Mouse (Mus musculus) hematopoietic stem cell, adult 5-6 weeks (primary cell): Measurements from ENCODE around the gene Jdp2. TPM values are rescaled to one million over a fixed set of nuclear protein-coding genes. Genes with fewer than 3 reads are reported as not detected.
A peak's percentile ranks its signal among the peaks of the same experiment; 100 is the strongest.

ENCODE experiments used
- ATAC-seq, 2 experiments: fragments of 125-278 bp in 1 of 2; replicated peaks in 1 of 2; 2 replicates each; pipeline ENCODE4 v1.8.0; 2016 to 2017; ENCODE audit warnings: inconsistent platforms in 2 of 2, mild to moderate bottlenecking in 2 of 2, moderate number of reproducible peaks in 2 of 2, low read depth in 1 of 2, moderate TSS enrichment in 1 of 2; ENCODE audit not compliant: low FRiP score in 2 of 2, poor library complexity in 2 of 2, severe bottlenecking in 2 of 2, insufficient read depth in 1 of 2, low TSS enrichment in 1 of 2
- total RNA-seq: library from RNA; stranded (forward); fragments of 172-1452, 232-1000 nt; gene quantifications from 2 replicates; pipeline ENCODE4 v1.2.3, GENCODE M21; 2017

The Jdp2 gene
- total RNA-seq, 1 experiment from 2014 or later, result 36.9 TPM

DNA sequence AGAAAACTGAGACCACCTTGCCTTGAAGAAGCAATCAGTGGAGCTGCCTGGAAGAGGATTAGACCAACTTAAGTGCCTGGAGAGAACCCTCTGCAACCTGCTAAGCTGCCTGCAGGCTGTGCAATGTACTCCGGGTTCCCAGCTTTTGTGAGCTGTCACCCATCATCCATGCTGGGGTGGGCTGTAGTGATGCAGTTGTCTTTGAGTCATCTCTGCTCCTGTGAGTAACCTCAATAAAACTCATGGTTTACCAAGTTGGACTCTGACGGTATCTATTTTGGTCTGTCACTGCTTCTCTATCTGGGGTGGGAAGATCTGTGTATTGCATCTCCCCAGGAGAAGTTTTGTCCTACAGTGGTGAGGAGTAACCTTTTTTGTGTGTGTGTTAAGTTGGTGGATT is 4.4 kb upstream of the Jdp2 start:
- ATAC-seq, result no peak

DNA sequence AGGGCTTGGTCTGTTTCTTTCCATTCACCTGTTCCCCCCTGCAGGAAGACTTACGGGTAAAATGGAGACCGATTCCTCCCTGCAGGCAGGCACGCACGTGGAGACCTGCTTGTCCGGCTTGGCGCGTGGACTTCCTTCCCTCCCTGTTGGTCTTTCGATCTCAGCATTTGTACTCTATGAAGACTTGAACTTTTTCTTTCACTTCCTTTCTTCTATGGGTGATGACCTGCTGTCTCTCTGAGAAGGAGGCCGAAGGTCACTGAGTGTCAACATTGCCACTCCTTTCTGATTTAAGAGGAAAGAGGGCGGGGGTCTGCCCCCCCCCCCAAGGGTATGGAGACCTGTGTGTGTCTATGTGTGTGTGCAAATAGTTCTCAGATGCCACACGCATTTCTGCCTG is 774 bp upstream of the Jdp2 start:
- ATAC-seq, result no peak

DNA sequence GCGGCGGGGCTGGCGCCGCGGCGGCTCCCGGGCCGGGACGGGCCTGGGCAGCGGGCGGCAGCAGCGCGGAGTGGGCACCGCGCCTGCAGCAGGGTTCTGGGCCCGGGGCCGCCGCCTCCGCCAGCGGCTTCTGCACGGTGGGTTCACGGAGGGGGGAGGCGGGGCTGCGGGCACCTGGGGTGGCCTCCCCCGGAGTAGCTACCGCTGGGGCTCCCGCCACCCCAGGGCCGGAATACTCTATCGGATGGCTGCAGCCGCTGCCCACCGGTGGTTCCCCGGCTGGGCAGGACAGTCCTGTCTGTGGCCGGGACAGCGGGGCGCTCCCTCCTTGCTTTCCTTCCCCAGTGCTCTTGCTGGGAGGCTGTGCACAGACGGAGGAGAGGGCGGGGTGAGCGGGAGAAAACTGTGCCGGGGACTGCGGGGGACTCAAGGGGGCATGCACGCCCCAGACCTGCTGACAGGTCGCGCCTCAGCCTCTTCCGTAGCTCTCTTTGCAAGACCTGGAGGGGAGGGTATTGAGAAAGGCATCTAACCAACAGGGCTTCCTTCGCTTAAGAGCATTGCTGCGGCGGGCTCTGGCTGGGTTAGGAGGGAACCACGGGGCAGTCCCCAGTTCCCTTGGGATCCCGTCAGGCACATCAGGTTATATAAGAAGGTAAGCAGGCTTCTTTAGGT is 788 bp downstream of the Jdp2 start:
- ATAC-seq, result peak; percentile 29 to 36; a peak in 3 of 4 replicates

DNA sequence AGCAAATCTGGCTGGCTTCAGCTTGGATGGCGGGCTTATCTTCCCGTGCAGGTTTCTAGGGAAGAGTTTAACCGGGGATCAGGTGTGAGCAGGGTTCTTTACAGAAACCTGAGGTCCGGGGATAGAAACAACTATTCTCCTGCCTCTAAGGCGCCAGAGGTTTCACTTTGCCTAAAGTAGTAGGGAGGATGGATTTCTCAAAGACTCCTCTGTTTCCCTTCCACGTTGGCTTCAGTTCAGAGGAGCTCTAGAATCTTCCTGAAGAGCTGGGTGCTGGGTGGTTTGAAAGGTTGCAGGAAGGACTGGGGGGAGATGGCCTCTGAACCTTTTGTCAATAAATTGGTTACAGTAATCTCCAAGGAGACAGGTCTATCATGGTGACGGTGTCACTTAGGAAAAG is 1.8 kb downstream of the Jdp2 start:
- no peak for ATAC-seq

DNA sequence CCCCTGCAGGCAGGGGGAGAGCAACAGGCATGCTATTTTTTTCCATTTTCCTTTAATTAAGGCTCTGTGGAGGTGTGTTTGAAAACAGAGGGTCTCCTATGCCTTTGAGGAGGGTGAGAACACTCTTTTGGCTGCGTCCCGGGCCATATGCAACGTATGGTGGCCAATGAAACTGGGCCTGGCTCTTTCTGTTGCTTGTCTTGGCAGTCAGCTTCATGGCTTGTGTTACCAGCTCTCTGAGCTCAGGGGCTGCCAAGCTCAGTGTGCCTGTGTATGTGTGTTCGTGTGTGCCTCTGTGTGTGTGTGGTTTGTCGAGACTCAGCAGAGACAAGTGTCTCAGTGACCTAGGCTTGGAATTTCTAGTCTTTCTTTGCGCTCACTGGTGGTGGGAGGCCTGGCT is 2.7 kb downstream of the Jdp2 start:
- ATAC-seq, result no peak

DNA sequence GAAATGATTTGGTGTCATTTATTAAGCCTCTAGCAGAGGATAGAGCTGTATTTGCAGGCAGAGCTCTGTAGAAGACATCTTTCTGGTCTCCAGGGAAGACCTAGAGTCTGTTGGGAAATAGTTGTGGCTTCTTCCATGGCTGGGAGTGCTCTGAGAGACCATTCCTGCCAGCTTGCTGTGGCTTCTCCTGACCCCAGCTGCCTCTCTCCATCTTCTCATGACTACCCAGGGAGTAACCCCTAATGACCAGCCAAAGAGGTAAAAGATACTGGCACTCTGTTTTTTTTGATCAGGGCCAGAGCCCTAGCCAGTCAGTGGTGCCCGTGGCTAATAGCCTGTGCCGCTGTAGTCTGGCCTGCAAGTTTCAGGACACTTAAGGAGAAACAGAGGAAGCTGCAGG is 3.3 kb downstream of the Jdp2 start:
- ATAC-seq, result no peak

DNA sequence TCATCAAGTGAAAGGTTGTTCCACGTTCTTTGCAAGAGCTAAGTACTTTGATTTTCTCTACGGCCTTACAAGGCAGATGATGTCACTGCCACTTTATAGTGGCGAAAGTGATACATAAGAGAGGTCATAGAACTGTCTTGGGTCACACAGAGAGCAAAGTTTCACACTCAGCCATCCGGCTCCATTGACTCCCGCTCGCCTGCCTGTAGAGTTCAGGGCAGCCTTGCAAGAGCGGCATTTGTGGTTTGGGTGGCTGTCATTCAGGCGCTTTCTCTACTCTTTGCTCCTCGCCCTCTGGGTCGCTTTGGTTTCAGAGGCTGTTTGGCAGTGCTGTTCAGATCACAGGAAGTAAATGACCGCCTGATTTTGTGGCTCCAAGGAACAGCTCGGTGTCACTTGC is 4.0 kb downstream of the Jdp2 start:
- ATAC-seq, result peak; percentile 19 to 20; a peak in 2 of 4 replicates

DNA sequence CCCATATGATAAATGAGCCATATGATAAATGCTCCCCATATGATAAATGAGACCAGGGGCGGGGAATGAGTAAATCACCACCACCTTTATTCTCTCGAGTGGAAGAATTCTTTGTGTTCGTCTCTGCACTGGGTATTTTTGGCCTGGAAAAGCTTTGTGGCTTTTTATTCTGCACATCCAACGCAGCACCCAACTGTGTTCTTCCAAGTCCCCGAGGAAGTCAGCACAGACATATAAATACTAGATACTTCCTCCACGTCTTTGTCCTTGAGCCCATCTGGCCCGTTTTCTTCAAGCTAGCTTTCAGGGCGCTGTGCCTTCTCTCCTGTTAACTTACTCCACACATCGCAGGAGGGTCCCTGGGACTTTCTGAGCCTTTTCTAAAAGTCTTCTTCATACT is 4.9 kb downstream of the Jdp2 start:
- no peak for ATAC-seq

DNA sequence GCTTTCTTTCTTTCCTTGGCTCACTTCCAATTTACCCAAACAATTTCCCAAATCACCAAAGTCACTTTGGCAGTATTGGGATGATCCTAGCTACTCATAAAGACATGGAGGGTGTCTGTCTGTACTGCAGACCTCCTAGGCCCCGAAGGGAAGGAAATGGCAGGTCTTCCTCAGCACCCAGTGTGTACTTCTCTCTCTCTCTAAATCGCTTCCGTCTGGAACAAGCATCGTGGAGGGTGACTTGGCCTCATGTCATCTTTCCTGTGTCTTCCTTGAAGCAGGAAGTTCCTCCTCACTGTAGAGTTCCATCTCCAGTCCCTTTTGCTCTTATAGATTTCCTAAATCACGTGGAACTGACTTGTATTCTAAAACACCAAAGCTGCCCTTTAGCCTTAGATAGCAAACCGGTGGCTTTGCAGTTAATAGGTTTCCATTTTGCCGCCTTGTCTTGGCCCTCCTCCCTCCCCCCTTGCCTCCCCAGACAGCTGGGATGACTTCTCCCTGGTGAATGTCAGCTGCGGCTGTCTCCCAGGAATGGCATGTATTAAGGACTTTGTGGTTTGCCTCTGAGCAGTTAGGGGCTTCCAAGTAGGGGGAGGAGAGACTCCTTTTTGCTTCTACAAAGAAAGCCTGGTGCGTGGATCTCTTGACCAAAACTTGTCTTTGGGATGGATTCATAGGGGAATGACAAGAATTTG is 5.6 kb downstream of the Jdp2 start:
- ATAC-seq, result no peak

DNA sequence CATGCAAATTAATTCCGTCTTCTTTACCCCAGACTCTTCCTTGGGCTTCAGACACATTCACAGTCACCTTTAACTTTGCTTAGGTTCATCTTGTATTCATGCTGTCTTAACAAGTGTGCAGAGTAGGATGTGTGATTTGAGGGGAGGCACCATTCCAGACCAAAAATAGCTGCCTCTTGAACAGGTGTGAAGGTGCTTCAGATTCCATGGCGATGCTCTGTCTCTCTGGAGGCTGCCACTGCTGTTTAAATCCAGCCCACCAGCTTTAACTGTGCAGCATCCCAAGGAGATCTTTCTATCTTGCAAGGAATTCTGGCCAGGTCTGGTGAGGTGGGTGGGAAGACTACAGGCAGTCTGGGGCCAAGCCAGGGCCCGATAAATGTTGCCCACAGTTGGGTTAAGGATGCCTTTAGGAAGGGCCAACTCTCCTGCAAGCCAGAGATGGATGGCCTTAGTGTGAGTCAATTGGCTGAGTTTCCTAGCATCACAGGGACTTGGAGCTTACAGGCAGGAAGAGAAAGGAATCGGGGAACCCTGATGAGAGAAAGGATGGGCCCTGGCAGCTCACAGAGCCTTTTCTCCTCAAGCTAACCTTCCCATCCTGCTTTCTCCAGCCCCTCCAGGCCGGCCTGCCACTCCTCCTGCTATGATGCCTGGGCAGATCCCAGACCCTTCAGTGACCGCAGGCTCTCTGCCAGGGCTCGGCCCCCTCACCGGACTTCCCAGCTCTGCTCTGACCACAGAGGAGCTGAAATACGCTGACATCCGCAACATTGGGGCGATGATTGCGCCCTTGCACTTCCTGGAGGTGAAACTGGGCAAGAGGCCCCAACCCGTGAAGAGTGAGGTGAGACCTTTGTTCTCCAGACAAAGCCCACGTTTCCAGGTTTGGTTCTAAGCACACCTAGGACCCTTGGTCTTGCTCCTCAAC is 9.0 kb downstream of the Jdp2 start:
- peak in 1 of 2 experiments; percentile 40; a peak in 1 of 4 replicates for ATAC-seq

DNA sequence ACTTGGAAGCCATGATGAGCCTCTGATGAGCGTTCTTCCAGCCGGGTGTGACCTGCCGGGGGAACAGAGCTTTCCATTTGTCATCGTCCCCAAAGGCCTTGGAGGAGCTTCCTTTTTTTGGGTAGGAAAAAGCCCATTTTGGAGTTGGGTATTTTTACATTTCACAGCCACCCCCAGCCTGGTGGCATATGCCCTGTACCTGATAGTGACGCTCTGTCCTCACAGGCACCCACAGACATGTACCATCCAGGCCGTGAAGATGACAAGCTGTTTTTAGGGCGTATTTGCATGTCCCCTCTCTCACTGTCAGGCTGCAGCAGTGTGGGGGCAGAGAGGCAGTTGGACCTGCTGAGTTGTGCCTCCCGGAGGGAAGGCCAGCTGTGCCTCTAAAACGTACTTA is 11.3 kb downstream of the Jdp2 start:
- ATAC-seq, result no peak

DNA sequence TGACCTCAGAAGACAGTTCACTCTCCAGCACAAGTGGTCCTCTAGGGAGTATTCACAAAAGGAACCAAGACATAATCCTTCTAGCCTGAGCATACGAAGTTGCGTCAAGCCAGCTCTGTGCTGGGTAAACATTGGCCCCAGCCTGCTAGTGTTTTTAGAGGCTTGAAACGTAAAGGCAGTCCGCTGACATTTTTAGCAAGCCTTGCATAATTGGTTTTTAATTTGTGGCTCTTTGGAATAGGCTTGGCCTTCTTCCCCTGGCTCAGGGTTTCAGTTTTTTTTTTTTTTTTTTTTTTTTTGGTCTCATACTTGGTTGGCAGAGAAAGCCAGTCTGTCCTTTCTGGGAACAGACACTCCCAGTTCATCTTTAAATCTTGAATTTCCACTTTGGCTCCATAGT is 15.3 kb downstream of the Jdp2 start:
- no peak for ATAC-seq

DNA sequence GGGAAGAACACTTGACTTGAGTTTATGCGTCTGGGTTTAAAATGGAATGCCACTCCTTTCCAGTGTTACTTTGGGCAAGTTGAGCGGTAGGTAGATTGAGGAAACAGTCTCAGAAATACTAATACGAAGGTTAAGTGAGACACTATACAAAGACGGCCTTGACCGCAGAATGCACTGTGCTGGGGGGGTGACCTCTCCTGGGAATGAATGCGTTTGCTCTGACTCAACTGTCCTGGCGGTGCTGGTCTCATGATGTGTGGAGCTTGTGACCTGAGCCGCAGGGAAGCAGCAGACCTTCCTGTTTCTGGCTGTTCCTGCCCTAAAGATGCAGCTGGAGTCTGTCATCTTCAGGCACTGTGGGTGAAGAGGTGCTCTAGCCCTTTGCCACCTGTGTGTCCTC is 16.7 kb downstream of the Jdp2 start:
- no peak for ATAC-seq

DNA sequence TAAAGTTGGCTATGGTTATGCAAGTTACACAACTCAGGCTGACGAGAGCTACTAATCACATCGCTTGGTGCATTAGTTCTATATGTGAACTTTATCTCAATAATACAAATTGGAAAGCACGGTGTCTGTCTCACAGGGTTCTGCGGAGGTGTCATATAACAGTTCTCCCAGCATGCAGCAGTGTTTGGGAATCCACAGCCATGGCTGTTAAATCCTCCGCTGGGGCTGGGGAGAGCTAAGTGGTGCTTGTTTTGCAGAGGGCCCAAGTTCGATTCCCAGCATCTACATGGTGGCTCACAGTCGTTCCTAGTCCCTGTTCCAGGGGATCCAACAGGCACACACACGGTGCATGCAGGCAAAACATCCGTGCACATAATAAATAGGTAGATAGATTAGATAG is 19.1 kb downstream of the Jdp2 start:
- ATAC-seq, result no peak

DNA sequence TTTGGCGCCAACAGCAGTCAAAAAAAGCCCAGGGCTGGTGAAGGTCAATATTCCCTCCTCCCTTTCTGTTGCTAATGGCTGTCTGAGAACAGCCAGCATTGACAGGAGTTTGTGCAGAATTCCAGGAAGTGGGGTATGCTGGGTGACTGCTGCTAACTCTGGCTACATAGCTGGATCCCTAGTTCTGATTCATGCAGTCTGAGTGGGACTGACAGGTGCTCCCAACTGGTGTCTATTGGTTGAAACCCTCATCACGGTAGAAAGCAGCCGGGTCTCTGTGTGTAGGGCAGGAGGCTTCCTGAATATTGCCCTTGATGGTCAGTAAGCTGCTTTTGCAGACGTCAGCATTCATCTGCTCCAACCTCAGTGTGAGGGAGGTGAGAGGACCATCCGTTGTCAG is 19.6 kb downstream of the Jdp2 start:
- ATAC-seq, result no peak

DNA sequence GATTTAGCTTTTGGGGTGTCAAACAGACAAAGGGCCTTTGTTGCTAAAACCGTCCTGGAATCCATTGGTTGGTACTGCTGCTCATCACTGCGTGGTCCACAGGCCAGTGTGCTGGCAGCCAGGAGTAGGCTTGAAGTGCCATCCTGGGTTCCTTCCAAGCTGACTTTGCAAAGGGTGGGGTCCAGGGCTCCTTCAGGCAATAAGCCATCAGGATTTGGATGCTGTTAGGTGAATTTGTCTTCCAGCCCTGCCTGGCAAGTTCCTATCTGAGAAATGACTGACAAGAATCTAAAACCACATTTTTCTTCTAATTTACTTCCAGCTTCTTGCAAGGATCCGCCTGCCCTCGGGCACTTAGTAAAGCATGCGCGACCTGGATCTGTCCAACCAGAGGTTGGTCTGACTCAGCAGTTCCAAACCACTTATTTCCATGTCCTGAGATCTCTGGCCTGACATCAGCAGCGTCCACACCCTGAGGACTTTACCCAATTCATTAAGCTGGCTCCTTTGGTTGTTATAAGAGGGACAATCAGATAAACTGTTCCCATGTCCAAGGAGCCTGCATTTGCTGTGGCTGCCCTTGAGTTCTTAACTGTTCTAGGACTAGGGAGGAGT is 20.6 kb downstream of the Jdp2 start:
- no peak for ATAC-seq

DNA sequence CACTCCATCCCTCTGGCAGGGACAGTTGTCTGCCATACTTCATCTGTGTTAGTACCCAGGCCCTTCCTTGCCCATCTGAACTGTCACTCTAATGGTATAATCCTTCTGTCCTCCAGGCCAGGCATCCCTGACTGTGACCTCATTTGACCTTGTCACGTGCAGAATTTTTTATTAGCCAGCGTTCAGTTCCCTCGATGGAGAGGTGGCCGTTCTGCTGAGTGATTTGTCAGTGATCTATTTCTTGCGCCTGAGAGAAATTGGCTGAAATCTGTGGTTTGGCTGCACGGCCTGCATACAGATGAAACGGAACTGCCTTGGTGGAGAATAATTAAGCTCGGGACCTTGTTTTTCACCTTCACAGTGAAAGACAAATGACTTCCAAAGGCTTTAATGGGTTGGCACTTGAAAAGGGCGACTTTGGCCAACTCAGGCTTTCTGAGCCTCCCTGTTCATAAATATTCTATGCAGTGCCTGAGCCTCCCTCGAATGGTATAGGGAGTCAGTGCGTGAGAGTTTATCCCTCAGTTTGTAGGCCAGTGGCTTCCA is 21.1 kb downstream of the Jdp2 start:
- no peak for ATAC-seq
